Mouse (Mus musculus): ENCODE measurements around the gene Tbx4. TPM values are rescaled to one million over a fixed set of nuclear protein-coding genes. Genes with fewer than 3 reads are reported as not detected.

The Tbx4 gene
- polyA plus RNA-seq, 1 experiment from 2014 or later, result 0.05 TPM

GRCm38 (mm10) chr11:85956950-85957778 is 70.9 kb downstream of the Tbx4 start:
- 83% methylated on average over 6 of the region's 6 CpGs for WGBS
- DNase-seq (ENCODE audit: low spot score), result no peak
- no peak for ATAC-seq (ENCODE audit: low FRiP score, low TSS enrichment)

GRCm38 (mm10) chr11:85959837-85960236 is 73.6 kb downstream of the Tbx4 start:
- H3K9me3 ChIP-seq (ENCODE audit: control insufficient read depth, low read length), result no peaks in the 10 kb centered on the region
- H3K9ac ChIP-seq (ENCODE audit: low read length), result no peak overlapping the region
- no peak for DNase-seq (ENCODE audit: low spot score)
- H3K4me1 ChIP-seq (replicated peaks; ENCODE audit: control insufficient read depth, insufficient read depth), result no peaks in the 10 kb centered on the region
- no peaks in the 10 kb centered on the region for H3K36me3 ChIP-seq (ENCODE audit: control insufficient read depth, insufficient read depth, low read length)
- H3K4me2 ChIP-seq (replicated peaks; ENCODE audit: low read depth), result no peak overlapping the region
- H3K4me3 ChIP-seq (ENCODE audit: low read depth, low read length), result no peak overlapping the region
- TF ChIP-seq CTCF (IDR thresholded peaks at IDR 0.05; ENCODE audit: low read depth) (no peak), EP300 (optimal IDR thresholded peaks at IDR 0.05) (no peak)
- H3K27ac ChIP-seq (replicated peaks), result no peak overlapping the region
- no peaks in the 10 kb centered on the region for H3K27me3 ChIP-seq (ENCODE audit: control insufficient read depth, insufficient read depth, low read length)
- 81% methylated on average over 5 of the region's 5 CpGs for WGBS
- no peak for ATAC-seq (ENCODE audit: low FRiP score, low TSS enrichment)

More at GRCm38 (mm10) chr11:85956950-85957778, 70.9 kb downstream of the Tbx4 start:
- H3K4me1 ChIP-seq (replicated peaks; ENCODE audit: control insufficient read depth, insufficient read depth), result no peaks in the 10 kb centered on the region
- no peak overlapping the region for H3K4me3 ChIP-seq (ENCODE audit: low read depth, low read length)
- TF ChIP-seq CTCF (IDR thresholded peaks at IDR 0.05; ENCODE audit: low read depth), result no peak
- TF ChIP-seq EP300 (optimal IDR thresholded peaks at IDR 0.05), result no peak
- no peak overlapping the region for H3K27ac ChIP-seq (replicated peaks)
- no peaks in the 10 kb centered on the region for H3K27me3 ChIP-seq (ENCODE audit: control insufficient read depth, insufficient read depth, low read length)
- H3K4me2 ChIP-seq (replicated peaks; ENCODE audit: low read depth), result no peak overlapping the region
- H3K36me3 ChIP-seq (ENCODE audit: control insufficient read depth, insufficient read depth, low read length), result no peaks in the 10 kb centered on the region
- no peaks in the 10 kb centered on the region for H3K9me3 ChIP-seq (ENCODE audit: control insufficient read depth, low read length)
- H3K9ac ChIP-seq (ENCODE audit: low read length), result no peak overlapping the region

GRCm38 (mm10) chr11:85960273-85960672 is 74.1 kb downstream of the Tbx4 start:
- DNase-seq (ENCODE audit: low spot score) (no peak), ATAC-seq (ENCODE audit: low FRiP score, low TSS enrichment) (no peak)
- Histone ChIP-seq H3K27ac (replicated peaks) (no peak overlapping the region), H3K36me3 (ENCODE audit: control insufficient read depth, insufficient read depth, low read length) (no peaks in the 10 kb centered on the region), H3K9ac (ENCODE audit: low read length) (no peak overlapping the region), H3K4me2 (replicated peaks; ENCODE audit: low read depth) (no peak overlapping the region), H3K9me3 (ENCODE audit: control insufficient read depth, low read length) (no peaks in the 10 kb centered on the region), H3K4me1 (replicated peaks; ENCODE audit: control insufficient read depth, insufficient read depth) (no peaks in the 10 kb centered on the region), H3K4me3 (ENCODE audit: low read depth, low read length) (no peak overlapping the region), H3K27me3 (ENCODE audit: control insufficient read depth, insufficient read depth, low read length) (no peaks in the 10 kb centered on the region)
- 71% methylated on average over 6 of the region's 6 CpGs for WGBS
- TF ChIP-seq EP300 (optimal IDR thresholded peaks at IDR 0.05), result no peak
- TF ChIP-seq CTCF (IDR thresholded peaks at IDR 0.05; ENCODE audit: low read depth), result no peak

GRCm38 (mm10) chr11:85961498-85961897 is 75.3 kb downstream of the Tbx4 start:
- H3K9ac ChIP-seq (ENCODE audit: low read length), result no peak overlapping the region
- ATAC-seq (ENCODE audit: low FRiP score, low TSS enrichment) (no peak), DNase-seq (ENCODE audit: low spot score) (no peak)
- H3K27ac ChIP-seq (replicated peaks), result no peak overlapping the region
- no peaks in the 10 kb centered on the region for H3K9me3 ChIP-seq (ENCODE audit: control insufficient read depth, low read length)
- no peak overlapping the region for H3K4me2 ChIP-seq (replicated peaks; ENCODE audit: low read depth)
- H3K36me3 ChIP-seq (ENCODE audit: control insufficient read depth, insufficient read depth, low read length), result no peaks in the 10 kb centered on the region
- H3K4me3 ChIP-seq (ENCODE audit: low read depth, low read length), result no peak overlapping the region
- no peaks in the 10 kb centered on the region for H3K27me3 ChIP-seq (ENCODE audit: control insufficient read depth, insufficient read depth, low read length)
- H3K4me1 ChIP-seq (replicated peaks; ENCODE audit: control insufficient read depth, insufficient read depth), result no peaks in the 10 kb centered on the region
- no peak for TF ChIP-seq CTCF (IDR thresholded peaks at IDR 0.05; ENCODE audit: low read depth)
- TF ChIP-seq EP300 (optimal IDR thresholded peaks at IDR 0.05), result no peak
- WGBS, result 45% methylated on average over 9 of the region's 9 CpGs

Other genes starting within 250 kb of the Tbx4 start
- 5.2 and 6.9 TPM in 2 replicates for gene Tbx2, start 53.9 kb upstream of the Tbx4 start, polyA plus RNA-seq (2015; fragmentation: Nextera tagmentation; extraction: Ambion mirVana)
- gene Gm11444, start 36.1 kb upstream of the Tbx4 start, polyA plus RNA-seq (2015; fragmentation: Nextera tagmentation; extraction: Ambion mirVana), result 0.18 TPM in 1 of 2 replicates, not detected in the other